Comparison of ENCODE assay signal across 12 mouse cellular contexts in genomic region chr5:64029622-64030145, GRCm38 (mm10).
DNase-seq lines count a peak whose midpoint lies in the region; ATAC-seq and TF ChIP-seq lines count a peak whose summit lies in the region.
"Had no signal": no experiment of that assay in that cellular context is flagged by ENCODE, and none has a peak within 500 bp of the region (broad histone marks: within the 10 kb centered on the region; RNA-seq: fewer than 3 reads in every experiment).

No protein-coding gene starts in this region.

- 74% methylated on average over 7 of the region's 7 CpGs for WGBS in heart, embryonic 10.5 days
- 86% methylated on average over 7 of the region's 7 CpGs for WGBS in midbrain, postnatal 0 days
- 89% methylated on average over 7 of the region's 7 CpGs for WGBS in midbrain, embryonic 16.5 days

- no peak overlapping the region for H3K9ac ChIP-seq in midbrain, postnatal 0 days (replicated peaks; ENCODE audit: low read length, poor library complexity, severe bottlenecking)
- H3K9ac ChIP-seq in midbrain, embryonic 16.5 days (ENCODE audit: low read depth, low read length), result no peak overlapping the region
- H3K9ac ChIP-seq: kidney, embryonic 15.5 days; neural tube, embryonic 12.5 days had no signal

- no peak for TF ChIP-seq CTCF in midbrain, postnatal 0 days (IDR thresholded peaks at IDR 0.05)

- H3K4me3 ChIP-seq in heart, embryonic 10.5 days, result no peak overlapping the region
- no peak overlapping the region for H3K4me3 ChIP-seq in midbrain, postnatal 0 days (ENCODE audit: low read depth, low read length)
- no peak overlapping the region for H3K4me3 ChIP-seq in midbrain, embryonic 16.5 days (ENCODE audit: low read depth, low read length)
- H3K4me3 ChIP-seq: hindbrain, embryonic 10.5 days; kidney, embryonic 15.5 days; neural tube, embryonic 12.5 days had no signal

- H3K4me1 ChIP-seq in heart, embryonic 10.5 days, result no peaks in the 10 kb centered on the region
- H3K4me1 ChIP-seq in midbrain, postnatal 0 days (ENCODE audit: insufficient read depth, low read length), result no peaks in the 10 kb centered on the region
- H3K4me1 ChIP-seq in midbrain, embryonic 16.5 days (ENCODE audit: control insufficient read depth, insufficient read depth, low read length), result no peaks in the 10 kb centered on the region
- H3K4me1 ChIP-seq: hindbrain, embryonic 10.5 days; kidney, embryonic 15.5 days; neural tube, embryonic 12.5 days had no signal

- H3K9me3 ChIP-seq in heart, embryonic 10.5 days, result no peaks in the 10 kb centered on the region
- no peaks in the 10 kb centered on the region for H3K9me3 ChIP-seq in midbrain, postnatal 0 days (ENCODE audit: low read length)
- no peaks in the 10 kb centered on the region for H3K9me3 ChIP-seq in midbrain, embryonic 16.5 days (replicated peaks; ENCODE audit: control insufficient read depth, low read length, poor library complexity, severe bottlenecking)
- H3K9me3 ChIP-seq: kidney, embryonic 15.5 days; neural tube, embryonic 12.5 days had no signal

- no peak overlapping the region for H3K4me2 ChIP-seq in midbrain, postnatal 0 days (ENCODE audit: low read depth, low read length, poor library complexity, severe bottlenecking)
- no peak overlapping the region for H3K4me2 ChIP-seq in midbrain, embryonic 16.5 days (ENCODE audit: low read length)
- H3K4me2 ChIP-seq: kidney, embryonic 15.5 days; neural tube, embryonic 12.5 days had no signal

- no peak overlapping the region for H3K27ac ChIP-seq in heart, embryonic 10.5 days
- H3K27ac ChIP-seq in midbrain, postnatal 0 days (ENCODE audit: low read depth, low read length), result no peak overlapping the region
- no peak overlapping the region for H3K27ac ChIP-seq in midbrain, embryonic 16.5 days (ENCODE audit: low read length)
- H3K27ac ChIP-seq: hindbrain, embryonic 10.5 days; kidney, embryonic 15.5 days; neural tube, embryonic 12.5 days had no signal

- no peaks in the 10 kb centered on the region for H3K36me3 ChIP-seq in heart, embryonic 10.5 days
- H3K36me3 ChIP-seq in midbrain, postnatal 0 days (ENCODE audit: insufficient read depth, low read length), result no peaks in the 10 kb centered on the region
- no peaks in the 10 kb centered on the region for H3K36me3 ChIP-seq in midbrain, embryonic 16.5 days (ENCODE audit: control insufficient read depth, insufficient read depth, low read length)
- H3K36me3 ChIP-seq: hindbrain, embryonic 10.5 days; kidney, embryonic 15.5 days; neural tube, embryonic 12.5 days had no signal

- DNase-seq in heart, adult 11 months, result peak; percentile 92
- DNase-seq in heart, embryonic 10.5 days (ENCODE audit: low spot score), result no peak
- DNase-seq in A20 (ENCODE audit: low read depth, low spot score), result peak; percentile 24
- peak; percentile 19 to 46 for DNase-seq in heart, adult 9 months (ENCODE audit: low spot score in 2 of 2)
- peak; percentile 61 for DNase-seq in lung, postnatal 36 days
- DNase-seq in midbrain, postnatal 0 days (ENCODE audit: low spot score), result no peak
- no peak for DNase-seq in adrenal gland, postnatal 10 days
- DNase-seq: cerebellum, adult 18-20 months had no signal

- no peak for ATAC-seq in midbrain, postnatal 0 days (ENCODE audit: low FRiP score)
- no peak for ATAC-seq in midbrain, embryonic 16.5 days

- 0 out of 2 replicates have a peak, but pooled peaks cover 3% of the 10 kb centered on the region for H3K27me3 ChIP-seq in heart, embryonic 10.5 days (ENCODE audit: insufficient read depth, poor library complexity, severe bottlenecking)
- no peaks in the 10 kb centered on the region for H3K27me3 ChIP-seq in midbrain, postnatal 0 days (ENCODE audit: insufficient read depth, low read length)
- no peaks in the 10 kb centered on the region for H3K27me3 ChIP-seq in midbrain, embryonic 16.5 days (ENCODE audit: control insufficient read depth, insufficient read depth, low read depth, low read length)
- H3K27me3 ChIP-seq: kidney, embryonic 15.5 days; neural tube, embryonic 12.5 days had no signal

Comparison
In these comparisons a context has a peak if more than half of its experiments do, and no peak if none do; other contexts are left out.
1. DNase-seq: peak in heart, adult 11 months (single experiment), A20 (single experiment), heart, adult 9 months (2 of 2) and lung, postnatal 36 days (single experiment); none in heart, embryonic 10.5 days (single experiment), midbrain, postnatal 0 days (single experiment) and adrenal gland, postnatal 10 days (single experiment).